Mouse (Mus musculus) embryonic facial prominence, embryonic 12.5 days (tissue): ENCODE data around the gene Pcif1. TPM values are rescaled to one million over a fixed set of nuclear protein-coding genes. Genes with fewer than 3 reads are reported as not detected.
"Not testable (repeated sequence)": the region's sequence is repeated elsewhere in the genome, so short reads cannot be mapped to it uniquely, and the experiment has no call there.

Experiments used
- ATAC-seq: fragments of 200-750 bp; cut with Nextera tagmentation; 2 replicates; pipeline ENCODE4 v1.8.0; 2017; ENCODE audit not compliant: insufficient number of reproducible peaks, insufficient read depth, low FRiP score, low TSS enrichment
- H3K27ac ChIP-seq: fragments of 300-500 bp; sonication (generic); 2 replicates; pipeline ENCODE4 v1.5.1; 2016; ENCODE audit warnings: mild to moderate bottlenecking
- H3K27me3 ChIP-seq: fragments of 300-500 bp; sonication (generic); 2 replicates; pipeline ENCODE4 v1.6.1; 2016; ENCODE audit warnings: mild to moderate bottlenecking, moderate library complexity
- H3K36me3 ChIP-seq: fragments of 300-500 bp; sonication (generic); 2 replicates; pipeline ENCODE4 v1.6.1; 2016; ENCODE audit warnings: mild to moderate bottlenecking
- H3K4me1 ChIP-seq: fragments of 300-500 bp; sonication (generic); 2 replicates; pipeline ENCODE4 v1.6.1; 2016
- H3K4me2 ChIP-seq: fragments of 300-500 bp; sonication (generic); replicated peaks from 2 replicates; pipeline ENCODE4 v1.6.1; 2016; ENCODE audit warnings: mild to moderate bottlenecking, moderate library complexity
- H3K4me3 ChIP-seq: fragments of 300-500 bp; sonication (generic); 2 replicates; pipeline ENCODE4 v1.5.1; 2016; ENCODE audit warnings: mild to moderate bottlenecking
- H3K9ac ChIP-seq: fragments of 300-500 bp; sonication (generic); 2 replicates; pipeline ENCODE4 v1.6.1; 2016; ENCODE audit warnings: mild to moderate bottlenecking, moderate library complexity
- H3K9me3 ChIP-seq: fragments of 300-500 bp; sonication (generic); 2 replicates; pipeline ENCODE4 v1.6.1; 2016; ENCODE audit warnings: mild to moderate bottlenecking, moderate library complexity
- WGBS: fragments of 180-500 bp; shearing (Covaris S2); methylation state at CpG from one replicate; pipeline ENCODE4 v1.1.7; 2016; 5-methylcytosine and 5-hydroxymethylcytosine counted together
- polyA plus RNA-seq: library from polyadenylated mRNA; unstranded; fragments of >200 nt; fragmentation: Nextera tagmentation; extraction: Ambion mirVana; gene quantifications from 2 replicates; pipeline ENCODE4 v1.2.1, GENCODE M21; 2016

The Pcif1 gene
- polyA plus RNA-seq, 1 experiment from 2014 or later = 83.0 TPM

DNA sequence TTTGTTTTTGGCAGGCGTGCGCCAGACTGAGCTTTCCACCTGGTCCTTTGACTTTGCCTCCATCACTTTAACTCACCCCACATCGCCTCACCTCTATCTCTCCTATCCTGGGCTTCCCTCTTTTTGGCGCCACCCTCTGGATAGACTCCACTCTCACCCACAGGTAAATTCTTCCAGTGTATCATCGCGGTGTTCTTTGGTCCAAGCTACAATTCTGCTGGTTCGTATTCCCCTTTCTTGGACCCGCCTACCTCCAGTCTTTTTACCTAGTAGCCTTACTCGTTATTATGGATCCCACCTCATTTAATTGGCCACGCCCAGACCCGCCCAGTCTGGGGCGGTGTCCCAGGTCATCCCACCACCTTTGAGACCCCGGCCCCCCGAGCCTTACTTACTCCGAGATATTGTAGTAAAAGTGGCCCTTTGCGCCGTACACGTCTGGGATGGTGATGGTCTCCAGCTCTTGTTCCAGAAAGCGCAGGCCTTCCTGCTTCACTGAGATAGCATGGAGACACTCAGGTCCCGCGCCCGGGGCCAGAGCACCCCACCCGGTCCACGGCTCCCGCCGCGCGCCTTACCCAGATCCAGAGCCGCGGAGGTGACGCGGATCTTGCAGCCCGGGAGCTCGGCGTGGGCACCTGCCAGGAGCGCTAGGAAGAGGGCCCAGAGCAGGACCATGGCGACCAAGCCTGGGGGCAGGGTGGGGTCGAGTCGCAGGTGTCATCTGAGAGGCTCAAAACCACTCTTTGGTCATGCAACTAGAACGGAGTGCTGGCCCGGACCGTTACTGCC lies 22.6 kb upstream of the Pcif1 start:
- Histone ChIP-seq H3K27me3 (peaks cover 44% of the 10 kb centered on the region), H3K9ac (peak overlapping the region; percentile 43; the same call in 1 of the 2 replicates), H3K27ac (peak overlapping the region; percentile 74; the same call in 1 of the 2 replicates)

DNA sequence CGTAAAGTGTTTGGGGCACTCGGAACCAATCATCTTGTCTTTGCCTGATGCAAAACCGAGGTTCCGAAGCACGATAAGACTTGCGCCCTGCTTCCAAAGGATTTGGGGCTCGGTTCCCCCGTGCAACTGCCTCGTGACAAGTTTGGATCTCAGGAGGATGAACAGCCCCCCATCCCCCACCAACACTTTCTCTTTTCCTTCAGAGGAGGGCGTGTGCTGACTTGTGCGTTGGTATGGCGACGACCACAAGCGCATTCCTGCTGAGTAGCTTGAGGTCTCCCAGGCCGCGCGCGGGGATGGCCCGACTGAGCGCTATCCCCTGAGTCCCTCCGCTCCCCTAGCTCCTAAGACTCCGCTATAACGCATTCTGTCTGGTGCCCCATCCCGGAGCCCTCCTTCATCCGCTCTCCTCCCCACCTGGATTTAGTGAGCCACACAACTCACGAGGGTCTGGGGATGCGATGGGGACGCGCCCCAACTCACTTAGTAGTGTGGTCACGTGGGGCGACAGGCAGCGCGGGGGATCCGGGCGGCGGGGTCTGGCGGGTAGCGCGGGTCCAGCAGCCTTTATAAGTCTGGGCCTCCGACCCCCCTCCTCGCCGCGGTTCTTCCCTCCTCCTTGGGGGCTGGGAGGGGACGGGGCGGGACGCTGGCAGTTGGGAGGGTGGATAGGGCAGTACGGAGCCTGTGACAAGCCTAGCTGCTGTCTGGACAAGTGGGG lies 21.8 kb upstream of the Pcif1 start, which contains the start of gene Pltp:
Gene Pltp, minus strand, starts transcription at position 611 of the 721 bp plus-strand sequence.
- peak; percentile 81 for ATAC-seq
- H3K4me2 ChIP-seq = peak within 1 kb of the TSS; percentile 90
- H3K27ac ChIP-seq = peak within 1 kb of the TSS; percentile 74
- H3K36me3 ChIP-seq = no peaks in the 10 kb centered on the region
- H3K9ac ChIP-seq = peak within 1 kb of the TSS; percentile 44
- peaks cover 44% of the 10 kb centered on the region for H3K27me3 ChIP-seq
- peaks cover 32% of the 10 kb centered on the region for H3K4me1 ChIP-seq
- H3K9me3 ChIP-seq = no peaks in the 10 kb centered on the region
- peak within 1 kb of the TSS; percentile 42 for H3K4me3 ChIP-seq
- WGBS = under 1% methylated on average over 47 of the region's 47 CpGs

More for the DNA sequence above, 22.6 kb upstream of the Pcif1 start:
- ATAC-seq = no peak
- Histone ChIP-seq H3K36me3 (0 out of 2 replicates have a peak, but pooled peaks cover 7% of the 10 kb centered on the region), H3K4me3 (peak overlapping the region; percentile 42), H3K4me2 (peak overlapping the region; percentile 90), H3K4me1 (peaks cover 25% of the 10 kb centered on the region), H3K9me3 (no peaks in the 10 kb centered on the region)
- under 1% methylated on average over 42 of the region's 42 CpGs for WGBS

DNA sequence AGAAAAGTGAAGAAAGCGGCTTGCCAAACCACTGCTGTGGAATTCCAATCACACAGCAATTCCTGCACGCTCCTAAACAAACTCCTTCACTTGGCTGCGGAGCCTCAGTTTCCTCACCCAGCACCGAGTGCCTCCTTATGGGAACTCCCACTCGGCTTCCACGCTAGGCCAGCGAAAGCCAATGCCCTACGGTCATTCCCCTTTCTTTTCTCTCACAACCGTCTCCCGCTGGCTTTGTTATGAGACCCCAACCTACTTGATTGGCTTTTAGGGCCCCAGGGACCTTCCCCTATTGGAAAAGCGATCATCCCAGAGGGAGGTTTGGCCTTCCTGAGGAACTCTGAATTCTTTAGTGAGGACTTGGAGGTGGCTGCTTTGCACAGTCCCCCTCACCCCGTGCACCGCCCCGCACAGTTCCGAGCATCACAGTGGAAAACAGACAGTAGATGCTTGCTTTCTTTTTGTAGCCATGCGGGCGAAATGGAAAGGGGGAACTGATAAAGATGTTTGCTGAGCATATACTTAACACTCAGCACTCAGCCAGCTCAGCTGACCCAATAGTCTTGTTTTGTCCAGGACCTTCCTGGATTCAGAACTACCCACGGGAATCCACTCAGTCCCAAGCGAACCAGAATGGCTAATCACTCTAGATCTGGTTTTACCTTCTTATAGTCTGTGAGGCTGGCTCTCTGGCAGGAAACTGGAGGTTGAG lies 21.1 kb upstream of the Pcif1 start:
- peaks cover 44% of the 10 kb centered on the region for H3K27me3 ChIP-seq
- H3K9ac ChIP-seq = peak overlapping the region; percentile 44
- ATAC-seq = no peak

DNA sequence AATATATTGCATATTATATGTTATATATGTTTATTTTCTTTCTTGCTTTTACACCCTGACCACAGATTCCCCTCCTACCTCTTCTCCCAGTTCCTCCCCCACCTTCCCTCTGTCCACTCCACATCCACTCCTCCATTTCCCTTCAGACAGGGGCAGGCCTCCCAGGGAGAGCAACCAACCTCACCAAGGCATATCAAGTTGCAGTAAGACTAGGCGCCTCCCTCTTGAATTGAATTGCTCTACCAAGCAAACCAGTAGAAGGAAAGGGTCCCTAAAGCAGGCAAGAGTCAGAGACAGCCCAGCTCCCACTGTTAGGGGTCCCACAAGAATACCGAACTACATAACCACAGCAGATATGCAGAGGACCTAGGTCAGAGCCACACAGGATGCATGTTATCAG lies 19.9 kb upstream of the Pcif1 start:
- Histone ChIP-seq H3K4me1 (peaks cover 34% of the 10 kb centered on the region), H3K4me3 (no peak overlapping the region), H3K9me3 (no peaks in the 10 kb centered on the region), H3K36me3 (no peaks in the 10 kb centered on the region), H3K9ac (no peak overlapping the region), H3K27ac (no peak overlapping the region), H3K4me2 (no peak overlapping the region), H3K27me3 (peaks cover 40% of the 10 kb centered on the region)
- WGBS = 38% methylated on average over 2 of the region's 2 CpGs
- ATAC-seq = no peak

More for the DNA sequence above, 21.1 kb upstream of the Pcif1 start:
- peaks cover 34% of the 10 kb centered on the region for H3K4me1 ChIP-seq
- no peaks in the 10 kb centered on the region for H3K36me3 ChIP-seq
- 4% methylated on average over 19 of the region's 19 CpGs for WGBS
- no peaks in the 10 kb centered on the region for H3K9me3 ChIP-seq
- H3K27ac ChIP-seq = peak overlapping the region; percentile 74
- peak overlapping the region; percentile 42 for H3K4me3 ChIP-seq
- peak overlapping the region; percentile 90 for H3K4me2 ChIP-seq

DNA sequence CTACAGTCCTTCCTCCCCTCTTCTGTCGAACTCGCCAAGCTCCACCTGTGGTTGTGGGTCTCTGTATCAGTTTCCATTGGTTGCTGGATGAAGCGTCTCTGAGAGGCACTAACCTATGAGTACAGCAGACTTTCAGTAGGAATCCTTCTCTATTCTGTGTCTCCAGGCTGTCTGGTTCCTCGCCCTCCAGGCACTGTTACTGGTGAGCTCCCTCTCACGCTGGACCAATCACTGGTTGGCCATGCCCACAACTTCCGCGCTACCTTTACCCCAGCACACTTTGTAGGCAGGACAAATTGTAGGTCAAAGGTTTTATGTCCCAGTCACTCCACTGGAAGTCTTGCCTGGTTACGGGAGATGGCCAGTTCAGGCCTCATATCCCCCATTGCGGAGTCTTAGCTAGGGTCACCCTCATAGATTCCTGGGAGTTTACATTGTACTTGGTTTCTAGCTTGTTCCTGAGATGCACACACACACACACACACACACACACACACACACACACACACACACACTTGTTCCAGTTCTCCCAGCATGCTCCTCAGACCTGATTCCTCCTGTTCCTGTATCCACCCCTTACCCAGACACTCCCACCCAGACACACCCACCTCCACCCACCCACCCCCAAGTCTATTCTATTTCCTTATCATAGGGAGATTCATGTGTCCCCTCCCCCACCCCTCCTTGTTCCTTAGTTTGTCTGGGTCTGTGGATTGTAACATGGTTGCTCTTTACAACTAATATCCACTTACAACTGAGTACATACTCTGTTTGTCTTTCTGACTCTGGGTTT lies 19.3 kb upstream of the Pcif1 start:
- Histone ChIP-seq H3K9me3 (no peaks in the 10 kb centered on the region), H3K36me3 (no peaks in the 10 kb centered on the region)
- no peak for ATAC-seq

DNA sequence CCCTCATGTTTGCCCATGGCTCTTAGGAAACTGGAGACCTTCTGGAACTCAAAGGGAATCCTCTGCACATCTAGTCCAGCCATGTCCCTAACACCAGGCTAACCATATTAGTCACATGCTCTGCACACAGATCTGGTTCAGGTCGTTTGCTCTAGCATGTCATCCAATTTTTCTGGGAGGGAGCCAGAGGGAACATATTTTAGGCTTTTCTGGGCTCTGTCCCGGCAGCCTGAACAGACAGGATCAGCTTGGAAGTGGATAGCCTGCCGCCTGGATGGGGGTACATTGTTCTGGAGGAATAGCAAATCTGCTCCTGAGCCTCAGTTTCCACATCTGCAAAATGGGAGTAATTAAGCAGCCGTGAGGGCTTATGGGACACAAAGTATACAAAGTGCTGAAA lies 18.0 kb upstream of the Pcif1 start:
- Histone ChIP-seq H3K36me3 (no peaks in the 10 kb centered on the region), H3K4me3 (no peak overlapping the region), H3K4me2 (no peak overlapping the region), H3K27me3 (peaks cover 27% of the 10 kb centered on the region), H3K9me3 (no peaks in the 10 kb centered on the region), H3K9ac (no peak overlapping the region), H3K27ac (no peak overlapping the region), H3K4me1 (peaks cover 34% of the 10 kb centered on the region)
- 71% methylated on average over 4 of the region's 4 CpGs for WGBS
- no peak for ATAC-seq

More for the DNA sequence above, 19.3 kb upstream of the Pcif1 start:
- no peak overlapping the region for H3K27ac ChIP-seq
- no peak overlapping the region for H3K4me3 ChIP-seq
- H3K9ac ChIP-seq = no peak overlapping the region
- WGBS = 53% methylated on average over 9 of the region's 9 CpGs
- H3K27me3 ChIP-seq = peaks cover 36% of the 10 kb centered on the region
- H3K4me2 ChIP-seq = no peak overlapping the region
- H3K4me1 ChIP-seq = peaks cover 34% of the 10 kb centered on the region

DNA sequence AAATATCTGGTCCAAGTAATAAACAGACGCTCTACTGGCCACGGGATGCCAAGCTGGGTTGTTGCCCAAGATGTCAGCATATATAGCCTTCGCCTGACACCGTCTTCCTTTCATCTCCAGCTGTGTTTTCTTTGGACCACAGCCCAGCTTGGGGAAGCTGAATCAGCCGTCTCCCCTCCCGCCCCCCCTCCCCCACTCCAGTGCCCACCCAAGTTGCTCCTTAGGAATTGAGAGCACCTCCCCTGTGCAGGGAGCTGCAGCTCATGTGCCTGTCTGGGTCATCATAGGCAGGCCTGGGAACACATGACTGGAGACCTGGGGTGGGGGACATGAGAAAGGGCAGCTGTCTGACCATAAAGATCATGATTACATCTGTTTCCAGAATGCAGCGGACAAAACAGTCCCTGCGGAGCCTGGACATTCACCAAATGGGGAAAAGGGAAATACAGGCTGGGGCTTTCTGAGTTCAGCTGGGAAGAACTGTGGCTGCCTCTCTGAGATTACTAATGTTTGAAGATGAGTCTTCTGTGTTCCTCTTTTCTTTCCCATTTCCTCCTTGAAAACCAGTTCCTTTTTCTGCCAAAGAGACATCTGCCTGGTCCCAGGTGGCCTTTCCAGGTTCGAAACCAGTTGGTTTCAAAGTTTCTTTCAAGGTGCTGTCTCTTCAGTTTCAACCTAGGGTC lies 16.8 kb upstream of the Pcif1 start:
- Histone ChIP-seq H3K27ac (peak overlapping the region; percentile 57), H3K27me3 (peaks cover 15% of the 10 kb centered on the region; the same call in 1 of the 2 replicates), H3K4me3 (no peak overlapping the region), H3K9ac (no peak overlapping the region), H3K4me1 (peaks cover 25% of the 10 kb centered on the region), H3K4me2 (no peak overlapping the region), H3K36me3 (no peaks in the 10 kb centered on the region), H3K9me3 (no peaks in the 10 kb centered on the region)
- ATAC-seq = 0 out of 2 replicates have a peak, but pooled peaks have one; percentile 38
- 37% methylated on average over 9 of the region's 9 CpGs for WGBS

DNA sequence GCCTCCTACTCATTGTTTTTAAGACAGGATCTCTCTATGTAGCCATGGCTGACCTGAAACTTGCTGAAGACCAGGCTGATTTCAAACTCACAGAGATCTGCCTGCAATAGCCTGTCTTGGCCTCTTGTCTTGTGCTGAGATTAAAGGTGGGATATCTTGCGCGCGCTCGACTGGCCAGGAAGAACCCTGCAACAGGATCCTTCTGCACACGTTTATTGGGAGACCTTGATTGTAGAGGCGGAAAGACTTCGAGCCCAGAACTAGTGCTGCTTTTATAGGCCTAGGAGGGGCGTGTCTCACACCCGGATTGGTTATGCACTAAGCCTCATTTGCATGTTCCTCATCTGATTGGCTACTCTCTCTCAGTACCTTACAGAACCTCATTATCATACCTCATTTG lies 15.7 kb upstream of the Pcif1 start:
- 93% methylated on average over 9 of the region's 9 CpGs for WGBS
- ATAC-seq, H3K27ac ChIP-seq: not testable (repeated sequence)

DNA sequence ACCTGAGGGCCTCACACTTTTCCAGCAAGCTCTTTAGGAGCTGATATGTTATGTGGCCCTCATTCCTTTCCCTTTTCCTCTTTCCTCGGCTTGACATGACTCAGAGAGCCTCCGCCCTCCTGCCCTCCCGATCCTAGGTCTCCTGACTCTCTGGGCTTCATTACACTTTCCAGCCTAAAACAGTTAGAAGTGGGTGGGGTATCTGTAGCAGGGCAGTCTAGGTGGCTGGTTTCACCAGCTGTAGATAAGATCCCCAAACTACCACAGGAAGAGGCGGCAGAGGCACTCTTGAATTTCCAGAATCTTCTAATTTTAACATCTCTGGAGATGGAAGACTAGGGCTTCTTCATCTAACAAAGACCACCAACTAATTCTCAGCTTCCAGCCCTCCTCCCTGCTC lies 14.5 kb upstream of the Pcif1 start:
- no peak overlapping the region for H3K27ac ChIP-seq
- peaks cover 3% of the 10 kb centered on the region; the same call in 1 of the 2 replicates for H3K27me3 ChIP-seq
- no peak overlapping the region for H3K4me2 ChIP-seq
- no peaks in the 10 kb centered on the region for H3K9me3 ChIP-seq
- whole genome bisulfite sequencing = 72% methylated on average over 4 of the region's 4 CpGs
- no peak for ATAC-seq
- no peak overlapping the region for H3K9ac ChIP-seq
- no peak overlapping the region for H3K4me3 ChIP-seq
- H3K36me3 ChIP-seq = no peaks in the 10 kb centered on the region
- peaks cover 12% of the 10 kb centered on the region for H3K4me1 ChIP-seq

More for the DNA sequence above, 15.7 kb upstream of the Pcif1 start:
- not testable (repeated sequence) for H3K4me3 ChIP-seq, H3K9me3 ChIP-seq, H3K36me3 ChIP-seq, H3K4me2 ChIP-seq, H3K27me3 ChIP-seq, H3K9ac ChIP-seq
- peaks cover 18% of the 10 kb centered on the region for H3K4me1 ChIP-seq

DNA sequence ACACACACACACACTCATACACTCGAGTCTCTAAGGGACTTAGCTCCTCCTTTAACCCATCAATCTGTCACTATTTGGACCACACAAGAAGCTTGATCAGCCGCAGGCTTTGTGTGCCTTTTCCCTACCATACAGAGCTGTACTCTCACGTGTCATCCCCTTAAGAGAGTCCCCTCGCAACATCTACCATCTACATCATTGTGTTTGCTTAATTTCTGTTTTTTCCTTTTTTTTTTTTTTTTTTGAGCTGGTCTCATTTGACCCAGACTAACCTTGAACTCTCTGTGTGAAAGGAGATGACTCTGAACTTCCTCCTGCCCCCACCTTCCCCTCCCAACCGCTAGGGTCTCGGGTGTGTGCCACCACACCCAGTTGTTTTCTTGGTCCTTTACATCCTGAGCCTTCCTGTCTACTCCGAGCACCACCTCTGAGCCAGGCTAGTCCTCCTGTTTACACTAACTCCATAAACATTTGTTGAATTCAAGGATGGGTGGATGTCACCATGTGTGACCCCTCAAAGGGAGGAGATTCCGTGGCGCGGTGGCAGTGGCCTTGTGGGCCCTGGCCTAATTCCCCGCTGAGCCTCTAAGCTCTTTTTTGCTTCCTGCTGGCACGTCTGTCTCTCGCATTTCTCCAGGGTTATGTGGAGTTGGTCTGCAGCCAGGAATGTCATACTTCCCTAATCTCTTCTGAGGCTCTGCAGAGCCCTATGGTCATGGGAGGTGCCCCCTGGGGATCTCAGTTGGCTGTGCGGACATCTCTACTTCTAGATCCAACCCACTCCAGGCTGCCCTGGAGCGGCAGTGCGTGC lies 12.2 kb upstream of the Pcif1 start:
- no peaks in the 10 kb centered on the region for H3K36me3 ChIP-seq
- WGBS = 58% methylated on average over 16 of the region's 16 CpGs
- no peak overlapping the region for H3K9ac ChIP-seq
- no peak overlapping the region for H3K4me2 ChIP-seq
- H3K27ac ChIP-seq = no peak overlapping the region
- peaks cover 5% of the 10 kb centered on the region; the same call in 1 of the 2 replicates for H3K4me1 ChIP-seq
- H3K4me3 ChIP-seq = no peak overlapping the region
- no peaks in the 10 kb centered on the region for H3K27me3 ChIP-seq
- no peak for ATAC-seq
- no peaks in the 10 kb centered on the region for H3K9me3 ChIP-seq
